Mouse (Mus musculus): ENCODE data around the gene Abl2. TPM values are rescaled to one million over a fixed set of nuclear protein-coding genes. Genes with fewer than 3 reads are reported as not detected.

Abl2 gene
- polyA plus RNA-seq, 1 experiment from 2014 or later: 5.8 TPM

DNA sequence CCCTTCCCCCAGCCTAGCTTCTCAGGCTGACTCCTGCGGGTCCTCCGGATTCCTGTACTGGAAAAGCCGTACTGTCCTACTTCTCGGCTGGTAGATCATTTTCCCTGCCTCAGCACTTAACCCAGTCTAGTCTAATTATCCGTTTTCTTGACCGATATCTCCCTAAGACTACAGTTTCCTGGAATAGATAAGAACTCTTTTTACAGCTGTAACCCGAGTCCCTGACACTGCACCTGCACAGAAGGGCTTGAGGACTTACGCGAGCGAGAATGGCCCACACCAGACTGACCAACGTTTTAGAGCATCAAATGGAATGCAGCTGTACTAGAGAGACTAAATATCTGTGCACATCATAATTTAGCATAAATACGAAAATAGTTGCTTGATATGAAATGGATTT, 14.6 kb upstream of the Abl2 start:
- no peak for ATAC-seq
- Histone ChIP-seq H3K9ac (no peak overlapping the region), H3K9me3 (replicated peaks) (no peaks in the 10 kb centered on the region), H3K36me3 (ENCODE audit: poor library complexity, severe bottlenecking) (no peaks in the 10 kb centered on the region), H3K4me1 (no peaks in the 10 kb centered on the region), H3K4me3 (no peak overlapping the region), H3K4me2 (no peak overlapping the region), H3K27ac (no peak overlapping the region), H3K27me3 (no peaks in the 10 kb centered on the region)
- 50% methylated on average over 12 of the region's 12 CpGs for WGBS

DNA sequence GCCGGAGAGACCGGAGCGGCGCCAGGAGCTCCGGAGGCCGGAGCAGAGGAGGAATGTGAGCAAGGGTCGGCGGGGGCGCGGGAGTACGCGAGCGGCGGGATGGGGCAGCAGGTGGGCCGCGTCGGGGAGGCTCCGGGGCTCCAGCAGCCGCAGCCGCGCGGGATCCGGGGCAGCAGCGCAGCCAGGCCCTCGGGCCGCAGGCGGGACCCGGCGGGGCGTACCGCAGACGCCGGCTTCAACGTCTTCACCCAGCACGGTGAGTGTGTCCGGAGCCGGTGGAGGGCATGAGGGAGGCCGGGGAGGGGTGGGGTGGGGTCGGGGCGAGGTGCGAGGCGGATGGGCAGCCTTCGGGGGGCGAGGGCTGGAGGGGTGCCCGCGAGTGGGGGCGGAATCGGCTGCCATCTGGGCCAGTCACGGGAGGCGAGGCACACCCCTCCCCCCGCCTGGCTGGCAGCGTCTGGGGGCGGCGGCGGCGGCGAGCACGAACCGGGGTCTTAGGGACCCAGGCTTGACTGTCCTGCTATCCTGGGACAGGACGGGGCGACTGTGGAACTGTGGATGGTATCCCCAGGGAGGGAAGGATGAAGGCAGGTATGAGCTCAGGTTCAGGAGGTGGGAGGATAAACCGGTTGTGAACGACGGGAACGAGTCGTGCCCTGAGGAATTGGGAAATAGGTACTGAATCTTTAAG, 509 bp downstream of the Abl2 start:
- under 1% methylated on average over 36 of the region's 66 CpGs for WGBS
- ATAC-seq: peak; percentile 66
- no peaks in the 10 kb centered on the region for H3K36me3 ChIP-seq (ENCODE audit: poor library complexity, severe bottlenecking)
- no peaks in the 10 kb centered on the region; the same call in 1 of the 2 replicates for H3K27me3 ChIP-seq
- peak overlapping the region; percentile 89 for H3K4me3 ChIP-seq
- peak overlapping the region; percentile 98 for H3K27ac ChIP-seq
- H3K4me1 ChIP-seq: peaks cover 15% of the 10 kb centered on the region
- H3K9me3 ChIP-seq (replicated peaks): no peaks in the 10 kb centered on the region
- H3K4me2 ChIP-seq: peak overlapping the region; percentile 68
- peak overlapping the region; percentile 95 for H3K9ac ChIP-seq

DNA sequence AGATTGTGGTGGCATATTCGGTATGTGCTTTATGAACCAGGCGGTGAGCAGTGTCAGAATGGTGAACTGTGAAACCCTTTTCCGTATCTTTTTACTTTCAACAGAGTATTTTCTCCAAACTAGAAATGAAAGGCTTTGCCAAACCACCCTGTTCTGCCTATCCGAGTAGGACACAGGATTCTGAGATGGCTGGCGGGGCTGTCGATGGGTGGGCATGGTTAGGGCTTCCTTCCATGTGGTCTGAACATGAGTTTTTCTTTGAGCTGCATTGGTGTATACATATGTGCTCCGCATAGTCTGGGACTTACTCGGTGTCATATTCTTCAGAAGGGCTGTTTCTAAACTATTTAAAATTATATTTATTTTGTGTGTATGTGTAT, 1.0 kb downstream of the Abl2 start:
- Histone ChIP-seq H3K4me2 (peak overlapping the region; percentile 68), H3K27ac (peak overlapping the region; percentile 98), H3K4me1 (peaks cover 15% of the 10 kb centered on the region), H3K9me3 (replicated peaks) (no peaks in the 10 kb centered on the region), H3K36me3 (ENCODE audit: poor library complexity, severe bottlenecking) (no peaks in the 10 kb centered on the region), H3K27me3 (no peaks in the 10 kb centered on the region; the same call in 1 of the 2 replicates), H3K9ac (peak overlapping the region; percentile 95), H3K4me3 (peak overlapping the region; percentile 89)
- peak; percentile 39 for ATAC-seq
- 18% methylated on average over 8 of the region's 8 CpGs for WGBS

DNA sequence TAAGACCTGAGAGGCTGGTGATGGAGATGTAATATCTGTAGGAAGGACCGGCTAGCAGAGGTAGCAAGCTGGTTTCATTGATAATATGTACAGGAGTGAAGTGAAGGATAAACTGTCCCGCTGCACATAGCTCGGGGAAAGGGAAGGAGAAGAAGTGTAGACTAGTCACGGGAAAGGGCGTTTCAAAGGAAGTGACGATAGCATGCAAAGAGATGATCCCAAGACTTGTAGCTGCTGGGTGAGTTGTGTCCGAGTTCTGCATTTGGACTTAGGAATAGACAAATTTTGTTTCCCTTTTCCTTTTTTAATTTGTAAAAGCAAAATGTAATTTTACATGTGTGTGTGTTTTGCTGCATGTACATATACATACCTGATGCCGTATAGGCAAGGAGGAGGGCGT, 1.9 kb downstream of the Abl2 start:
- H3K27me3 ChIP-seq: no peaks in the 10 kb centered on the region
- ATAC-seq: no peak
- 93% methylated on average over 9 of the region's 9 CpGs for WGBS
- H3K4me1 ChIP-seq: peaks cover 15% of the 10 kb centered on the region
- H3K4me3 ChIP-seq: peak overlapping the region; percentile 89; the same call in 1 of the 2 replicates
- no peak overlapping the region for H3K27ac ChIP-seq
- H3K36me3 ChIP-seq (ENCODE audit: poor library complexity, severe bottlenecking): no peaks in the 10 kb centered on the region
- H3K4me2 ChIP-seq: peak overlapping the region; percentile 68
- H3K9ac ChIP-seq: 0 out of 2 replicates have a peak overlapping the region, but pooled peaks have one; percentile 41
- no peaks in the 10 kb centered on the region for H3K9me3 ChIP-seq (replicated peaks)

DNA sequence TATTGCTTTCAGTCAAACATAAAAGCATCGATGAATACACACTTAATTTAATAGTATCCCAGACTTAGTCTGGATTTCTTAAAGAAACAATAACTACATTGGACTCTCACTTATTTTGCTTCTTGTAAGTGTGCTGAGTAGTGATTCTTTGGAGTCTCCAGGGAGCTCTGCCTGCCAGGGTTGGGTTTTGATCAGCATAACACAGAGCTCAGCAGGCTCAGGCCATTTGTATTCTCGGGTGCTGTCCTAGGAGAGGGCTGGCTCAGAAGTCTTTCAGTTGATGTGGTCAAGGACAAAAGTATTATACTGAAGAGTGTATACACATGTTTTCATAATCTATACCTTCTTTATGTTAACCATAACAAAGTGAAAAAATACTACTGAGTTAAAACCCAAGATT, 6.7 kb downstream of the Abl2 start:
- Histone ChIP-seq H3K9ac (no peak overlapping the region), H3K4me1 (peaks cover 5% of the 10 kb centered on the region), H3K4me3 (no peak overlapping the region), H3K4me2 (no peak overlapping the region), H3K36me3 (ENCODE audit: poor library complexity, severe bottlenecking) (no peaks in the 10 kb centered on the region), H3K9me3 (replicated peaks) (no peaks in the 10 kb centered on the region), H3K27me3 (no peaks in the 10 kb centered on the region), H3K27ac (no peak overlapping the region)
- 62% methylated on average over 2 of the region's 2 CpGs for WGBS
- ATAC-seq: no peak

DNA sequence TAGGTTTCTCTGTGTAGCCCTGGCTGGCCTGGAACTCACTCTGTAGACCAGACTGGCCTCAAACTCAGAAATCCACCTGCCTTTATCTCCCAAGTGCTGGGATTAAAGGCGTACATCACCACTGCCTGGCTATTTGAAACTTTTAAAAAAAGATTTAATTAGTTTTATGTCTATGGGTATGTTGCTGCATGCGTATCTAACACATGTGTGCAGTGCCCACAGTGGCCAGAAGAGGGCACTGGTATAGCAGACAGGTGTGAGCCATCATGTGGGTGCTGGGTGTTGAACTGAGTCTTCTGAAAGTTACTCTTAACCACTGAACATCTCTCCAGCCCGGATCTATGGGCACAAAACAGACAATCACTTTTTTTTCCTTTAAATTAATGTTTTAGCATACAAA, 7.5 kb downstream of the Abl2 start:
- Histone ChIP-seq H3K4me2 (no peak overlapping the region), H3K36me3 (ENCODE audit: poor library complexity, severe bottlenecking) (no peaks in the 10 kb centered on the region), H3K4me1 (no peaks in the 10 kb centered on the region), H3K27ac (no peak overlapping the region), H3K9me3 (replicated peaks) (no peaks in the 10 kb centered on the region), H3K27me3 (no peaks in the 10 kb centered on the region), H3K9ac (no peak overlapping the region), H3K4me3 (no peak overlapping the region)
- WGBS: 97% methylated on average over 3 of the region's 3 CpGs
- no peak for ATAC-seq

DNA sequence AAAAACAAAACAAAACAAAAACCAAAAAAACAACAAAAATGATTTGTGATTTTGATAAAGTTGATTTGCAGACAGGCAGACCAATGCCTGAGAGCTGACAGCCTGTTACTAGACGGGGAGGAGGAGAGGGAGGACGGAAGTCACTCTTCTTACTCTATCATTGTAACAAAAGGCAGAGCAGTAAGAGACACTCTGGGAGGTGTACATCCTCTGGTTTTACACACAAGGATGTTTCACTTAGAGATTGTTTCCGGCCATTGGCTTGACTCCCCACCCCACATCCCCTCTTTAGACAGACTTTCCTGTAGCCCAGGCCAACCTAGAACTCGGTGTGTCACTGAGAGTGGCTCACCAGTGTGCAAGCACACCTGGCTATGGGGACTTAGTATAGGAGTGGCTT, 11.0 kb downstream of the Abl2 start:
- no peak overlapping the region for H3K4me2 ChIP-seq
- H3K4me1 ChIP-seq: no peaks in the 10 kb centered on the region
- 90% methylated on average over 4 of the region's 4 CpGs for WGBS
- no peak overlapping the region for H3K4me3 ChIP-seq
- H3K9me3 ChIP-seq (replicated peaks): no peaks in the 10 kb centered on the region
- H3K27me3 ChIP-seq: no peaks in the 10 kb centered on the region
- no peak overlapping the region for H3K27ac ChIP-seq
- no peaks in the 10 kb centered on the region for H3K36me3 ChIP-seq (ENCODE audit: poor library complexity, severe bottlenecking)
- no peak for ATAC-seq
- no peak overlapping the region for H3K9ac ChIP-seq

DNA sequence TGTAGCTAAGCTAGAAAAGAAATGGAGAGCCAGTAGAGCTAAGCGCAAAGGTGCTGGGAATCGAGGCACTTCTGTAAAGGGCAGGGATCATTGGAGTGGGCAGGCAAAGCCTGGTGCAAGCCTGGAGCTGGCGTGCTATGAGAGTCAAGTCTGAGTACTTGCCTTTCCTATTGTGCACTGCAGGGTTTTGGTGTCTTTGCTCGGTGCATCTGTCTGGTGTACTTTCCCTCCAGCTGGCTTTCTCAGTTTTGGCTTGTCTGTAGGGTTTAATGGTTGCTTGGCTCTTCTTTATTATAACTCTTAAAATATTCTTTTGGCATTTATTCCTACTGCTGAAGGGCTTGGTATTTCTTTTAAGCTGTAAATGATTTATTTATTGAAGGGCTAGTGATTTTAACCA, 14.4 kb downstream of the Abl2 start:
- H3K4me2 ChIP-seq: no peak overlapping the region
- no peaks in the 10 kb centered on the region for H3K4me1 ChIP-seq
- ATAC-seq: no peak
- no peak overlapping the region for H3K4me3 ChIP-seq
- no peak overlapping the region for H3K9ac ChIP-seq
- no peaks in the 10 kb centered on the region for H3K36me3 ChIP-seq (ENCODE audit: poor library complexity, severe bottlenecking)
- H3K9me3 ChIP-seq (replicated peaks): no peaks in the 10 kb centered on the region
- WGBS: 86% methylated on average over 4 of the region's 4 CpGs
- H3K27ac ChIP-seq: no peak overlapping the region
- H3K27me3 ChIP-seq: no peaks in the 10 kb centered on the region

DNA sequence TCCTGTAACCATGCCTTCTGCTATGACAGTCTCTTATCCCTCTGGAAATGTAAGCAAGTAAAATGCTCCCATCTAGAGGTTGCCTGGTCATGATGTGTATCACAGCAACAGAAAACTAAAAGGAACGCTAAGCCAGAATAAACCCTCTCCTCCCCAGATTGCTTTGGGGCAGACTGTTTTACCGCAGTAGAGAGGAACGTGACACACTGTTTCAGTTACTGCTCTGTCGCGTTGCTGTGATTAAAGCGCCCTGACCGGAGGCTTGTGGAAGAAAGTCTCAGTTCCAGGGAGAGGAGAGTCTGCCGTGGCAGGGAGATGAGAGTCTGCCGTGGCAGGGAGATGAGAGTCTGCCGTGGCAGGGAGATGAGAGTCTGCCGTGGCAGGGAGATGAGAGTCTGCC, 22.6 kb downstream of the Abl2 start:
- Histone ChIP-seq H3K4me2 (no peak overlapping the region), H3K4me3 (no peak overlapping the region), H3K36me3 (ENCODE audit: poor library complexity, severe bottlenecking) (no peaks in the 10 kb centered on the region), H3K27ac (no peak overlapping the region), H3K9me3 (replicated peaks) (no peaks in the 10 kb centered on the region), H3K9ac (no peak overlapping the region), H3K4me1 (peaks cover 13% of the 10 kb centered on the region; the same call in 1 of the 2 replicates), H3K27me3 (no peaks in the 10 kb centered on the region)
- WGBS: 81% methylated on average over 11 of the region's 11 CpGs
- no peak for ATAC-seq

DNA sequence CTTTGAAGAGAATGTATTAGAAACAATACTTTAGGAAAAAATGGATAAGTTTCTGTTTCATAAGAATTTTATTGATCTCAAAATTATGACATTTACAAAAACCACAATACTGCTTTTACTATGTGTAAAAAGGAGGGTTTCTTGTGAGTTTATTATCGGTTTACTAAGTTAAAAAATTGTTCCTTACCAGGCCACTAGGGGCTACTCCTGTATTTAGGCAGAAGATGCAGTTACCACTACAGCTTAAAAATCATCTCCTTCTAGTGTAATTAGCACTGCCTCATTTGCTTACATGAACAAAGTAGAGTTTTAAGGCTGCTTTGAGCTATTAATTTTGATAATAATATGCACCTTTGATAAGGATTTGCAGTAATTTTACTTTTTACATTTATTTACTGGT, 25.6 kb downstream of the Abl2 start:
- H3K4me3 ChIP-seq: no peak overlapping the region
- H3K9me3 ChIP-seq (replicated peaks): no peaks in the 10 kb centered on the region
- no peak overlapping the region for H3K27ac ChIP-seq
- no peak overlapping the region for H3K9ac ChIP-seq
- no peaks in the 10 kb centered on the region for H3K27me3 ChIP-seq
- H3K36me3 ChIP-seq (ENCODE audit: poor library complexity, severe bottlenecking): 0 out of 2 replicates have a peak, but pooled peaks cover 4% of the 10 kb centered on the region
- WGBS: 81% methylated on average over 1 of the region's 1 CpGs
- no peak for ATAC-seq
- no peak overlapping the region for H3K4me2 ChIP-seq
- H3K4me1 ChIP-seq: peaks cover 13% of the 10 kb centered on the region; the same call in 1 of the 2 replicates

DNA sequence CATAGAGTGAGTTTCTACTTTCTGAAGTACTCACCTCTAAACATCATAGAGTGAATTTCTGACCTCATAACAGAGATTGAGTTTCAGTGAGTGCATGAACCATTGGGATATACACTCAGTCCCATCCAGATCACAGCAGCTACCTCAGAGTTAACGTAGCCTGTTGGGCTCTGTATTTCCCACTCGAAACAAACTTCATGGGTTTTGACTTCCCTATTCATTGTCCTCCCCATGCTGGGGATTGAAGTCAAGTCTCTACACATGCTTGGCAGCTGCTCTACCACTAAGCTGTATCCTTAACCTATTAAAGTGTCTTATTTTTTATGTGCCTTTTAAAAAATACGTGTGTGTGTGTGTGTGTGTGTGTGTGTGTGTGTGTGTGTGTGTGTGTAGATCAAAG, 26.9 kb downstream of the Abl2 start:
- Histone ChIP-seq H3K27ac (no peak overlapping the region), H3K36me3 (ENCODE audit: poor library complexity, severe bottlenecking) (0 out of 2 replicates have a peak, but pooled peaks cover 4% of the 10 kb centered on the region), H3K27me3 (no peaks in the 10 kb centered on the region), H3K4me3 (no peak overlapping the region), H3K9ac (no peak overlapping the region), H3K9me3 (replicated peaks) (no peaks in the 10 kb centered on the region), H3K4me2 (no peak overlapping the region), H3K4me1 (peaks cover 8% of the 10 kb centered on the region; the same call in 1 of the 2 replicates)
- WGBS: 79% methylated on average over 3 of the region's 3 CpGs
- ATAC-seq: no peak

DNA sequence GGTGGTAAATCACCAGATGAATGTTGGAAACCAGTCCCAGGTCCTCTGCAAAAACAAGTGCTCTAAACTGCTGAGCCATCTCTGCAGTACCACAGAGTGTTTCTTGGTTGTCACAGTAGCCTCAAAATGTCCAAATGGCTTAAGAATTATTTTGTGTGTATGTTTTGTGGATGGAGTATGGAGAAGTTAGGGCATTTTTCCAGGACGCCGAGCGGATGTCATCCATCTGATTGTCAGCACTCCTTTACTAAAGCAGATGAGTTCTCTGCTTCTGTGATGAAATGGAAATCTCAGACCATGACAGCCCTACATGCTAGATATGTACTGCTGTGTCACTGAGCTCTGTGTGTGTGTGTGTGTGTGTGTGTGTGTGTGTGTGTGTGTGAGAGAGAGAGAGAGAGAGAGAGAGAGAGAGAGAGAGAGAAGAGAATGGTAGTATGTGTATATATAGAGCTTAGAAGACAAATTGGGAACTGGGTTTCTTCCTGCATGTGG, 31.3 kb downstream of the Abl2 start:
- H3K27ac ChIP-seq: no peak overlapping the region
- H3K4me3 ChIP-seq: no peak overlapping the region
- no peak overlapping the region for H3K9ac ChIP-seq
- H3K4me1 ChIP-seq: no peaks in the 10 kb centered on the region
- WGBS: 95% methylated on average over 3 of the region's 3 CpGs
- H3K27me3 ChIP-seq: no peaks in the 10 kb centered on the region
- H3K36me3 ChIP-seq (ENCODE audit: poor library complexity, severe bottlenecking): 0 out of 2 replicates have a peak, but pooled peaks cover 4% of the 10 kb centered on the region
- no peaks in the 10 kb centered on the region for H3K9me3 ChIP-seq (replicated peaks)
- no peak for ATAC-seq
- H3K4me2 ChIP-seq: no peak overlapping the region

DNA sequence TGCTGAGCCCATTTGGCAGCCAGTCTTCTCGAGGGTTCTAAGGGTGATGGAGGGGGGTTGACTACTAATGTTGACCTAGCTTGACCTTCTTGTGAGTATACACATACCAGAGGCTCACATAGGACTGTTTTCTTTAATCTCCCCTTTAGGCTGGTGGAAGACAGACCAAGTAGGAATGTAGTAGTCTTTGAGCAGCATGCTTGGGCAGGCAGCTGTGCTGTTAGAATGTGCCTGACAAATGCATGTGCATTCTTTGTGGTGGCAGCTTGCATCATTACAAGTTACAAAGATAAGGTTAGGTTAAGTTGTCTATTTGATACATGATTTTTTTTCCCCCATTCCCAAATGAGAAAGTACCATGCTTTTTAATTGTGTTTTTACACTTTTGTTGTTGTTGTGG, 31.8 kb downstream of the Abl2 start:
- Histone ChIP-seq H3K27me3 (no peaks in the 10 kb centered on the region), H3K9ac (no peak overlapping the region), H3K4me2 (no peak overlapping the region), H3K36me3 (ENCODE audit: poor library complexity, severe bottlenecking) (0 out of 2 replicates have a peak, but pooled peaks cover 4% of the 10 kb centered on the region), H3K4me3 (no peak overlapping the region), H3K27ac (no peak overlapping the region), H3K9me3 (replicated peaks) (no peaks in the 10 kb centered on the region), H3K4me1 (no peaks in the 10 kb centered on the region)
- WGBS: 52% methylated on average over 1 of the region's 1 CpGs
- no peak for ATAC-seq

Data from forebrain, embryonic 13.5 days (tissue).